Mouse (Mus musculus) kidney, postnatal 14 days (tissue): ENCODE results near the gene Mtcl1.
"Not testable (repeated sequence)": the region's sequence is repeated elsewhere in the genome, so short reads cannot be mapped to it uniquely, and the experiment has no call there.

Source experiments
- DNase-seq: peaks from one replicate; pipeline ENCODE4 v3.0.0; 2022; ENCODE audit warnings: mixed read lengths

Mtcl1 gene

GRCm38 (mm10) chr17:66447007-66447312 lies 2.6 kb downstream of the Mtcl1 start:
- DNase-seq, result no peak

DNA sequence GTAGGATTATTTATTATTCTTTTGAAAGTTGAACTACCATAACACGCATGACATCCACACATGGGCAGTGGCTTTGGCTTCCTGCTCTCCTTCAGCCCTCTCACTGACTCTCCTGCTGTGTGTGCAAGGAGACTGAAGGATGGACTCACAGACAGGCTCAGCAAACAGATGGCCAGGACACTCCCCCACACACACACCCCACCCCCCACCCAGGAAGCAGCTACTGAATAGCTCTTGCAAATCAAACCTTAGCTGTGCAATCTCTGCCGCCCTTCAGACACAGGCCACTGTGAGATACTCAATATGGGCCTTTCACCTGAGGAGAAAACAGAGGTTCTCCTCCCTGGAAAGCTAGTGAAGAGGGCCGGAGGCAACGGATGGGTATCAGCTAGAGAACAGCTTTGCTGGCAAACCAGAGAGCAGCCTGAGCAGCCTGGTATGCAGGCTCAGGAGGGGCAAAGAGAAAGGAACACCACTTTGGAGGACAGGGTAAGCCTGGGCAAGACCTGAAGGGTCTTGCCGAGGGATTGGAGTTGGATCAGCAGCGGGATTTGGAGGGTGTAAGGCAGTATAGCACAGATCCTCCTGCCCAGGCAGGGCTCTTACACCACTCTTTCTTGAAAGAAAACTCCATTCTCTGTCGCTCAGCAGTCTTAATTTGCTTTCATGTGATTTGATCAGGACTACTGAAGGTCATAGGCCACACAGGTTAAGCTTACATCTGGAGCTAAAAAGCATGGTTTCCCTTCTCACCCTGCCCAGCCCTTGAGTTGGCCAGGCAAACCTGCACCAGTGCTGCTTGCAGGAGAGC lies 3.1 kb downstream of the Mtcl1 start:
- DNase-seq, result no peak

- no peak for DNase-seq
These were observed 5.4 kb downstream of the Mtcl1 start for GRCm38 (mm10) chr17:66444059-66444700.

- no peak for DNase-seq
These were observed 9.7 kb downstream of the Mtcl1 start for GRCm38 (mm10) chr17:66439888-66440287.

DNA sequence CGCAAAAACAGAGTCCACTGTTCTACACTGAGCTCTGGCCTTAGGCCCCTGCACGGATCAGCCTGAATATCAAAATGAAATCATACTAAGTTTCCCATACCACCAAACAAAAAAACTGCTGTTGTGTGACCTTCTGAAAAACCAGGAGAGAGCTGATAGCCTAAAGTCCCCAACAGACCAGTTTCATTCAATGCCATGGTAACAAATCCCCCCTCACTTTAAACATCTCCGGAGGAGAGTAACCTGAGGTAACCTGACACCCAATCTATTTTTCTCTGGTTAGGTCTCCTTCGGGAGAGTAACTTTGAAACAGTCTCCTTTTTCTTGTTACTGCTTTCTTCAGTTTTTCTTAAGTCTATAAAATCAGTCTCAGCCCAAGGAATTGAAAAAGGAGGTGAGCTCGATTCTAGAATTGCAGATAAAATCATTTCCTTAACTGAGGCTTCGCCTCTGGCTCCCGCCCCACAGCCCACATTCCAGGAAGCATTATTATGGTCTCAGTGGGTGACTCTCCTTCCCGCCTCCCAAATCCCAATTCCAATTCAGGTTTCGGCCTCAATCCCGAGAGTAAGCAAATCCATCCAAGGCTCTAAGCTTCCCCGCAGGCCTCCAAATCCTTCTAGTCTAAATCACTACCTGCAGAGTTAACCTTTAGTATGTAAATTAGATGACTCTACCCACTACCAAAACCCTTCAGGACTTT lies 10.3 kb downstream of the Mtcl1 start:
- DNase-seq, result no peak

- DNase-seq, result no peak
These were observed 11.4 kb downstream of the Mtcl1 start for GRCm38 (mm10) chr17:66438137-66438536.

DNA sequence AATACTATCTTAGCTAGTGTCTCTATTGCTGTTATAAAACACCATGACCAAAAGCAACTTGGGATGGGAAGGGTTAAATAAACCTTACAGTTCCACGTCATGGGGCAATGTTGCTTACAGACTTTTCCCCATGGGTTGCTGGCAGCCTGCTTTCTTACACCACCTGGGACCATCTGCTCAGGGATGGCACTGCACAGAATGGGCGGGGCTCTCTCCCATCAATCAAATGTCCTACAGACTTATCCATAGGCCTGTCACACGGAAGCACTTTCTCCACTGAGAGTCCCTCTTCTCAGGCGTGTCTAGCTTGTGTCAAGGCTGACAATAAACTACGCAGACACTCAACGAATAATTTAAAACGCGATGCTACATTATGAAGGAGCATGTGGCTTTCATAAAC lies 12.7 kb downstream of the Mtcl1 start:
- no peak for DNase-seq

GRCm38 (mm10) chr17:66435982-66436381 lies 13.6 kb downstream of the Mtcl1 start:
- DNase-seq, result no peak

DNA sequence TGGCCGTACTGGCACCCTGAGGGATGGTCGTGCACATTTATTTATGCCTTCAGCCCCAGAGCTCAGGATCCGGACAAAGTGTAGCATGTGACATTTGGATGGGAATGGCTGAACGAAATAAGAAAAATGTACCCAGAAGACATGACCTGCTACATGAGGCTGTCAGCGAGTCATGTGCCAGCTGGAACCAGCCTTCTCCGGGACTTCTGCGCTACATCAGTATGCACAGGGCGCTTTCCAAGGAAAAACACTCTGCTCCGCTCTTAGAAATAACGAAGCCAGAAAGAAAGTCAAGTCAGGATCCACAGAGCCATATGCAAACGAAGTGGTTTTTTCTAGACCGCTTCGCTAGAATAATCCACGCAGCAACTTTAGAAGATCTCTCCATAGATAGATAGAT lies 14.5 kb downstream of the Mtcl1 start:
- no peak for DNase-seq

GRCm38 (mm10) chr17:66434566-66434965 lies 15.0 kb downstream of the Mtcl1 start:
- DNase-seq, result no peak

DNA sequence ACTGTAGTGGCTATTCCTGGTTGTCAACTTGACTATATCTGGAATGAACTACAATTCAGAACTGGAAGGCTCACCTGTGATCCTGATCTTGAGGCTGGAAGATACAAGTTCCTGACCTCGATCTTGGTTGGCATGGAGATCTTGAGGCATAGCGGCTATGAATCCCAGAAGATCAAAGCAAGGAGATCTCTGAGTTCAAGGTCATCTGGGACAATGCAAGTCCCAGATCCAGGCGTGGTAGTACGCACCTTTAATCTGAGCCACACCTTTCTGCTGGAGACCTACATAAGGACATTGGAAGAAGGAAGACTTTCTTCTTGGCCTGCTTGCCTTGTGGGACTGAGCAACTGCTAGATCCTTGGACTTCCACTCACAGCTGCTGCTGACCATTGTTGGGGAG lies 24.9 kb downstream of the Mtcl1 start:
- not testable (repeated sequence) for DNase-seq

GRCm38 (mm10) chr17:66419421-66419820 lies 30.1 kb downstream of the Mtcl1 start:
- DNase-seq, result no peak

DNA sequence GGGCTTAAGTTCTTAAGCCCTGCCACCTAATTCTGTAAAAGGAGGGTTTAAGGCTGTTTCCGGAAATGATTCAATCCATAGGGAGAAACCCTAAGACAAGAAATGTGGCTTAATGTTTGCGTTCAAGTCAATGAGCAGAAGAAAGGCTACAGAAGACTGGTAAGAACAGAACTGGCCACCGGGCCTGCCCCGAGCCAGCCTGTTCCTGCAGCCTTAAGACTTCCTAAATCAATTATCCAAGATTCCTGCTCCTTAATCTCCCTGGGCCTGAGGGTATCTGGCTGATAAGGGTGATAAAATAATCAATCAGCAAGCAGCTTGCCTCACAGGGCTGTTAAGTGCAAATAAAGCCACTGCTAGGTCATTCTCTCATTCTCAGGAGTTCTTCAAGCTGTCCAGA lies 31.8 kb downstream of the Mtcl1 start:
- no peak for DNase-seq

GRCm38 (mm10) chr17:66417329-66417728 lies 32.2 kb downstream of the Mtcl1 start:
- DNase-seq, result no peak

DNA sequence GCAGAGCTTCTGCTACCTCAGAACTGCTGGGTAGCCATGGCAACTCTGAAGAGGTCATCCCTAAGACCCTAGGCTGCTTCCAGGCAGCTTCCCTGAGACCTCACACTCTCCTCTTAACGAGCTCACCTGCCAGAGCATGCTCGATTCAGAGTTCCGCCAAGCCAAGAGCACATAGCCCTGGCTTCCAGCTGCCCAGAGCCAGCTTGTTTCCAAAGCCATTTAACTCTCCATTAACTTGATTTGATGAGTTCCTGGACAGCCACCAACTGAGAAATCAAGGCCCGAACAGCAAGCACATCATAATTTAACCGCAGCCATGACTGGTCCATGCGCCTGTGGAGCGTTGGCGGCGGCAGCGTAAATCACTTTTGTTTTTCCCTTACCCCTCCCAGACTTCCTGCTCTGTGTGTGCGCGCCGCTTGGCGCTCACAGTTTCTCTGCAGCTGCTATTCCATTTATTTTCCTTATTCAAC lies 32.7 kb downstream of the Mtcl1 start:
- peak; percentile 57 for DNase-seq

- no peak for DNase-seq
These were observed 33.1 kb downstream of the Mtcl1 start for GRCm38 (mm10) chr17:66416436-66416835.

- DNase-seq, result no peak
These were observed 35.2 kb downstream of the Mtcl1 start for GRCm38 (mm10) chr17:66414331-66414730.

- DNase-seq, result no peak
These were observed 37.2 kb downstream of the Mtcl1 start for GRCm38 (mm10) chr17:66412155-66412970.

DNA sequence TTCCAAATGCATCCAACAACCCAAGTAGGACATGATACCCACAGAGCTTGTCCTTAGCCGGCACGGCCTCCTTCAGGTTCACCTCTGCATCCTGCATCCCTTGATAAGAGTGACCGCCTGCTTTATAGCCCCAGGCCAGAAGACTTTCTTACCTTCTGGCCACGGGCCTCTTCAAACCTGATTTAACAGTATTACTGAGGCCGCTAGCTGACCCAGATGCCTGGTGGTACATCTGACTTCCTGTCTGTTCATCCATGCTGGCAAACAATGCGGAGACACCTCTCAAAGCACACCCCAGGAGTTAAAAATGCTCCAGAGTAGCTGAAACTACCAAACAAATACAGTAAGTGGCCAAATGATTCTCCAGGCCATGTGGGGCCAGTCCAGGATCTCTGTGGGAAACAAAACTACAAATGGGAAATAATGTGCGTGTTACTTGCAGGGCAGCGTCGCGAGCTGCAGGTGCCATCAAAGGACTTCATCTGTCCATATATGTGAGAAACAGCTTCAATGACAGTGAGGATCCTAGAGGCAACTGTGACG lies 38.6 kb downstream of the Mtcl1 start:
- DNase-seq, result no peak

- DNase-seq, result no peak
These were observed 40.4 kb downstream of the Mtcl1 start for GRCm38 (mm10) chr17:66409070-66409605.

- no peak for DNase-seq
These were observed 41.1 kb downstream of the Mtcl1 start for GRCm38 (mm10) chr17:66408400-66408799.

DNA sequence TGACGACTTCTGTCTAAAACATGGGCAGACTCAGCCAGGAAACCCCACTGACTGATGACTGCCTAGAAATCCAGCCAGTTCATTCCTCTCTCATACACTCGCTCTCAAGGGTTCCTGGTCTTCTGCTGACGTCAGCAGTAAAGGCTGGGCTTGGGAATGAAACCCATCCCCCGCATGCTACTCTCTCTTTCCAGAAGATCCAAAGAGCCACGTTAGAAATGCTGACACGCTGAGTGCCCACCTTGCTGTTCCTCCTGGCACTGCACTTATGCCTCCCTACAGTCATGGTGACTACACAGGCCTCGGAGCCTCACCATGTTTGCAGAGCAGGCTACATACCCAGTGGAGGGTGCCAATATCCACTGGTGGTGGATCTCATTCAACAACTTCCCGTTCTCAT lies 41.7 kb downstream of the Mtcl1 start:
- no peak for DNase-seq
